Mouse (Mus musculus): ENCODE data around the gene Rps21.
"Not testable (repeated sequence)": the region's sequence is repeated elsewhere in the genome, so short reads cannot be mapped to it uniquely, and the experiment has no call there.

Gene Rps21

DNA sequence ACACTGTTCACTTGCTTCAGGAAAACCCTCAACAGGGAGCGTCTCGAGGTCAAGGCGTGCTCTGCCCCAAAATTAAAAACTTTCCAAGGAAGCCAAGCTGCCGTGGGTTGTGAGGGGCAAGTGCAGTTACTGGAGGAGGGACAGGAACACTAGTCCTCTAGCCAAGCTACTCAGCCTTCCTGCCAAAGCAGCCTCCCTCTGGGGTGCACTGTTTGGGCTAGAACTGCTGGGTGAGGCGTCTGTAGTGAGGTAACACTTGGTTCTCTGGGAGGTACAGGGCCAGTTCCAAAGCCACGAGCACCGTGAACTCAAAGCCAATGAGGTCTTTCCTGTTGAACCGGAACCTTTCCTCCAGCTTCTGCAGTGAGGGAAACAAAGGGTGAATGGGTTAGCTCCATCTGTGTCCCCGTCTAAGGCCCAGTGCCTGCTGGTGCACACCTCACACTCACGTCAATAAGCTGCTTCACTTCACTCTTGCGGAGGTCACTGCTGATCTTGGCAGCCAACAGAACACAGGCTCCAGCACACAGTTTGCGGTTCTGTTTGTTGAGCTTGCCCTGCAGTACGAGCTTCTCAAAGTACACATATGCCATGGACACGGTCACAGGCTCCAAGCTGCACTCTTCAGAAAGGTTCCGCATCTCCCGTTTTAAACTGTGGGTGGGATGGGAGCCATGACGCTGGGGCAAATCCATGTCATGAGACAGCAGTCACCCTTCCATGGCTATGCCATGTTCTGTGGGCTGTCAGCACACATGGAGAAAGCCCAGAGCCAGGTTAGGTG is 2.8 kb downstream of the Rps21 start:
- DNase-seq (ENCODE audit: low spot score), result not testable (repeated sequence)

DNA sequence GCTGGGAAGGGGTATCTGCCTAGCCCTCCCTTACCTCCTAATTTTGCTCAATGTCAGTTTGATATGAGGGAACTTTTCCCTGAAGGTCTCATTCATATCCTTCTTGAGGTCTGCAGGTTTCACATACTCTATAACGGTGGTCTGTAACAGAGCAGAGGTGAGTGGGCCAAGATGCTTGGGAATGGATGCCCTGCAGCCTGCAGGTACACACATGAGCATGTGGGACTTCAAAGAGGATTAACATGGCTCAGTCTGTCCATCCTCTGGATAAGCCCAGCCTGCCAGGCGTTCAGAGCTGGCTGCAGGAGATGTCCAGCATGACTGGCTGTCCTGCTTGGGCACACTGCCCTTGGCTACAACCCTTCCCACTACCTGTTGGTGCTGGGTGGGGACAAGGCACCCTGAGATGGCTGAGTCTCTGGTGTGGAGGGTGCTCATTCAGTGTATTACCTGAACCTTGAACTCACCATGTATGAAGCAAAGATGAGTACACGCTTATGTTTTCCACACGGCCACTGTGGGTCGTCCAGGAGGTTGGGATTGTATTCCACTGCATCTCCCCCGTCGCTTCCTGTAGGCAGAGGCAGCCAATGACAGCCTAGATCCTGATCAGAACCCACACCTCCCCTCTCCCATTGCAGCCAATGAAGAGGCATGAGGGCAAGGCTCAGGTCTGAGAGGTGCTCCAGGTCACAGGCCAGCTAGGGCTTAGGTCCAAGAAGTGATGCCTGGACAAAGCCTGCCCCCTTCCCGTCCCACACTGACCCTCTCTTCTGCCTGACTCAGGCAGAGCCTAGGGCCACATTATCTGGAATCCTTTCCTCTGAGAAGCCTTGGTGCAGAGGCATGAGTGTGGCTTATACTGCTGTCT is 3.7 kb downstream of the Rps21 start:
- DNase-seq (ENCODE audit: low spot score), result no peak

DNA sequence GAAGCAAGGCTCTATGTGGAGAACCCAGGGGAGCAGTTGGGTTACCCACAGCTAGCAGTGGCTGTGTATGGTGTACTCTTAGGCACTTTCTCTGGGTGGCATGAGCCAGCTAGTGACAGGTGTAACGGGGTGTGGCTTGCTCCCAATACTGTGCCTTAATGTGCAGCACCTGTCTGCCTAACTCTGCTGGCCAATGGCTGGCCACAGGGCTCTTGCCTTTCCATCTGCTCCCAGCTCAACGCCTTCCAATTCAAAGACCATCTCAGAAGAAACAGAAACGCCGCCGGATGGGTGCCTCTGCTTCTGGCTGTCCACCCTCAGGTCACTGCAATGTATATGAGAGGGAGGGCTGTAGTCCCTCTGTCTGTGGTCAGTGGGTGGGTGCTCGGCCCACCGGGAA is 4.7 kb downstream of the Rps21 start:
- no peak for DNase-seq (ENCODE audit: low spot score)

DNA sequence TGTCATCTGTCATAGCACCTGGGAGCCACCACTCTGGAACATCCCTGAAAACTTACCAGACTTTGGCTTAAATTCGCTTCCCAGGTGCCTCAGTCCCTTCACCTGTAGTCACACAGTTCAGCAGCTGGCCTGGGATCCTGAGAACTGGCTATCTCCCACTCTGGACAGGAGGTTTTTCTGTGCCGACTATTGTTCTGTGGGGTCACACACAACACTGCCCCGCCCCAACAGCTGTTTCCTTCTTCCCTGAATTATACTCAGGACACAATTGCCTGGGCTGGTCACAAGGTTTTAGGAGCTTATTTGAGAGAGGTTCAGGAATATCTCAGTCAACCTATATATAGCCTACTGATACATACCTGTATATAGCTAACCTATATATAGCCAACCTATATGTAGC is 5.3 kb downstream of the Rps21 start:
- no peak for DNase-seq (ENCODE audit: low spot score)

DNA sequence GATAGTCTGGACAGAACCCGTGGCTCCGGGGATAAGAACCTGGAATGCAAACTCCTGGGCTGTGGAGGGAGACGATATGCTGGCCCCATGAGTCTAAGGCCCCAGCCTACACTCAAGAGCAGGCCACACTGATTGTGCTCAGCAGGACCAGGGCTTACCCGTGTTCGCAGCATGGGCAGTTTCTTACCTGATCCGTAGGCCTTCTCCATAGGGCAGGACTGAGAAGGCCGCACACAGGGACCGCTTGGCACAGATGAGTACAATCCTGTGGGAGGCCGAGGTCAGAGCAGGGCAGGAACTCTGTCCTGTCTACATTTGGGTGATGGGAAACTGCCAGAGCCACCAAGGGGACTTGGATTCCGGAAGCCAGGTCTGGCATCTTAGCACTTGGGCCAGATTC is 5.7 kb downstream of the Rps21 start:
- no peak for DNase-seq (ENCODE audit: low spot score)

DNA sequence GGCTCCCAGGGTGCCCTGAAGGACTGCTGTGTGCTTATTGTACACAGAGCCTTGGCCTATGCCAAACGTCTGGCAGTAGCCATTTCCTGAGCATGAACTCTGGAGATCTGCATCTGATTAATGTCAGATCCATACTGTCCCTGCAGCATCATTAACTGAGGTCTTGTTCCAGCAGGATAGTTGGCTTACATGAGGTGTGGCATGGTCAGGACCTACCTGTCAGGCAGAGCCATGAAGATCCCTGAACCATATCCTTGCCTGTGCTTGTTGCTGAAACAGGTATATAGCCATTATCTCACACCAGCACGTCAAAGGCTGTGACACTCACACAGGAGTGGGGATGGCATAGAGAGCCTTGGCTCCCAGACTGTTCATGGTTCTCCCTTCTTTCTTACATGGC is 10.8 kb downstream of the Rps21 start:
- DNase-seq (ENCODE audit: low spot score), result no peak

DNA sequence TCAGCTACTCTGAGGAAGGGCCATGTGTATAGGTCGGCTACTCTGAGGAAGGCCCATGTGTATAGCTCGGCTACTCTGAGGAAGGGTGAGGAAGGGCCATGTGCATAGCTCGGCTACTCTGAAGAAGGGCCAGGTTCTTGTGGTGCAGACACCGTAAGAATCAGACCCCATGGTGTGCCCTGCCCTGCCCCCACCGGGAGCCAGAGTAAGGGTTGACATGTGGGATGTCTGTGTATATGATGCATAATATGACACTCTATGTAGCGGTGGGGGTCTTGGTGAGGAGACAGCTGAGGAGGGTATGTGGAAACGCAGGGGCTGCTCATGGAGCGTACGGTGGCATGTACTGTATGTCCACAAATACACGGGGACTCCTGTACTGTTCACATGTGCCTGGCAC is 12.2 kb downstream of the Rps21 start:
- DNase-seq (ENCODE audit: low spot score), result no peak

DNA sequence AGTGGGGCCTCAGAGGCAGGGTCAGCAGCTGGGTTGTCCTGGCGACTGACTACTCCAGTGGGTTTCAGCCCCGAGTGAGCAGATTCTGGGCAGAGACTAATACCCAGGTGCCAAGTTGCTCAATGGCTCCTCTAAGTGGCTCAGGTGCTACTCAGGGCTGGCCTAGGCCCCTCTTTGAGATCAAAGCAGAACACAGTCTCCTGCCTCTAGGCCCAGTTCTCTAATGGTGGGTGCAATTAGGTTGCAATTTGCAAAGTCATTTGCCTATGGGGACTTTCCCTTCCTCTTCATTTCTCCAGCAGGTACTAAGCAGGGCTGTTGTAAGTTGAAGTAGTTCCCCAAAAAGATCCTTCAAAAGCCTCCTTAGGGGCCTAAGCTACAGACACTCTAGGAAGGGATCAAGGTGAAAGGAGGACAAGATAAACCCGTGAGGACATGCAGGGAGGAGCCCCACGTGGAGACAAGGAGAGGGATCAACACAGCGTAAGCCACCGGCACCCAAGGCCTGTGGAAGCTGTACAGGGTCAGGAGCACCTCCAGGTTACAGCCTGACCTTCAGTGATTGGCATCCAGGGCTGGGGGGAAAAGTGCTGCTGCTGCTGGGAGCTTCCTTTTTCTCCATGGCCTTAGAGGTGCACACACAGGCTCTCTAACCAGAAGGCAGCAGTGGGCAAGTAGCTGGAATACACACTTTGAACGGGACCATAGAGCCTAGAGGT is 13.5 kb downstream of the Rps21 start:
- DNase-seq (ENCODE audit: low spot score), result peak; percentile 56

DNA sequence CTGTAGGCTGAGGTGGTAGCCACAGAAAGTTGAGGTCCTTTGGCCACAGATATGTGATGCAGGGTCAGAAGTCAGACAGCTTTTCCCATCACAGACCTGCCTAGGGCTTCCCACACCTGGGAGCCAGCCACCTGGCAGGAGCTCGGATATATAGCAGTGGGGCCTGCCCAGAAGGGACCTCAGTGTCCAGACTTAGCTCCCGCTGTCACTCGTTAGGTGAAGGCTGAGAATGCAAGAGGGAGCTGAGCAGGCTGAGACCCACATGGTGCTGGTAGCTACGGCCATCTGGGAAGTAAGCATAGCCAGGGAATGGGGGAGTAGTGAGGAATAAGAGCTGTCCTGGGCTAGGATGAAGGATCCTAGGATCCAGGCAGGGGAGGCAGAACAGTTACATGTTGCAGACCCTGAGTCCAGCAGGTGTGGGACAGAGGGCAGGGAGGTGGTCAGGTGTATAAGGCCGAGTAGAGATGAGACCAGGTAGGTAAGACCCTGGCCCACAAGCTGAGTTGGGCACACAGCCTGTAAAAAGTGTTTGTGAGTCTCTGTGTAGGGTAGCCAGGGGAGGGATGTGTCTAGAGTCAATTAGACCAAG is 14.7 kb downstream of the Rps21 start:
- DNase-seq (ENCODE audit: low spot score), result no peak

DNA sequence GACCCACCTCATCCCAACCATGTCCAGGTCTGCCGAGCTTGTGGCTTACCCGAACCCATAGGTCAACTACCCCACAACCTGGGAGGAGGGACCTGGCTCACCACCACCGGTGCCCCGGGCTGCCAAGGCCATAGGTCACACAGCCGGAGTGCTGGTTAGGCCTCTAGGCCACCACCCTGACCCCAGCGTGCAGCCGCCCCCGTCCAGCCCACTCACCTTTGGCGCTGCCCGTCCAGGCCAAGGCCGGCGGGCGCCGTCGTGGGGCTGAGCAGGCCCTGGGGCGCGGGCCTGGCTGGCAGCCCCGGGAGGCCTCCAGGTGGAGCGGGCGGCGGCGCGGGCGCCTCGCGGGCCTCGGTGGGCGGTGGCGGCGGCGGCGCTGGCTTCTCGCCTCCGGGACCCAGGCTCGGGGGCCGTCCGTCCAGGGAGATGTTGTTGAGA is 15.7 kb downstream of the Rps21 start:
- DNase-seq (ENCODE audit: low spot score), result no peak

DNA sequence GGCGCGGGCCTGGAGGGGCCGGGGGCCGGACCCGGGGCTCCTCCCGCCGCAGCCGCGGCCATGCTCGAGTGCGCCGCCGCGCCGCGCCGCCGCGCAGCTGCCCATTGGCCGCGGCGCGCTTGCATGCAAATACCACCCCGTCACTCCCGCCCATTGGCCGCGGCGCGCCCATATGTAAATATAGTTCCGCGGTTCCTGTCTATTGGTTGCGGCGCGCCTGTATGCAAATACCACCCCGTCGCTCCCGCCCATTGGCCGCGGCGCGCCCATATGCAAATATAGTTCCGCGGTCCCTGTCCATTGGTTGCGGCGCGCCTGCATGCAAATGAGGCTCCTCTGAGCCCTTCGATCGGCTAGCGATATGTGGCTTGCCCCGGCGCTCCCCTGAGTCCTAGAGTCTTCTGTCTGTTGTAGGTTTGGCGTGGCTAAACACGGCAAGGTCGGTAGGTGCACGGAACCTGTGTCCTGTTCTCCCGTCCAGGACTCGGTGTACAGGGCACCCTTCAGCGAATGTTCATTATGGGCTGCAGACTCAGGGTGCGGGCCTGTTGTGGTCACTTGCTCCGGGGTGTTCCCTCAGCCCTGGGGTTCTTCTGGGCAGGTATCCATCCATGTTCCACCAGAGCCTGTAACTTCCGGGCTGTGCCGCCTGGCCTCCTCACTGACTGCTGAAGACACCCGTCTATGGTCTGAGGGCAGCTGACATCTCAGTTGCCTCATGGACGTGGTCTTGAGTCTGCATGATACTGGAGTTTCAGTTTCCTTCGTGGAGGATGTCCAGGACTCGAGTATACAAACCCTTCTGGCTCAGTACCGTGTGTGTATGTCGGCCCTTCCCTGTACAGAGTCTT is 16.4 kb downstream of the Rps21 start, which contains the start of gene Cables2:
Gene Cables2, minus strand, starts transcription at position 103 of the 851 bp plus-strand sequence.
- peak; percentile 95 for DNase-seq (ENCODE audit: low spot score)

DNA sequence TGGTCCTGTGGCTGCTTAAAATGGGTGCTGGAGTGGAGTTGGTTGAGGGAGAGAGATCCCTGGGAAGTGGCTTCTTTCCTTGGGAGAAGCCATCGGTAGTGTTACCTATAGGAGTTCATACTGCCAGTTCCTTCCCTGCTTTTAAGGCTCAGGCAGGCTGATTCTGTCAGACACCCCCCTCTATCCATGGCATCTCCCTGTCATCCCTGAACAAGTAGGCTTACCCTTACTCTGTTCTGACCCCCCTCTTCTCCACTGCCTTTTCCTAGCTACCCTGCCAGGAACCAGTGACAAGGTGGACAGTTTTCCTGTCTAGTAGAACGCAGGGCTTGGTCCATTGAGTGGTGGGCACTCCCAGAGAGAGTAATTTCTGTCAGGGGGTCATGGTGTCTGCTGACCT is 17.3 kb downstream of the Rps21 start:
- no peak for DNase-seq (ENCODE audit: low spot score)

DNA sequence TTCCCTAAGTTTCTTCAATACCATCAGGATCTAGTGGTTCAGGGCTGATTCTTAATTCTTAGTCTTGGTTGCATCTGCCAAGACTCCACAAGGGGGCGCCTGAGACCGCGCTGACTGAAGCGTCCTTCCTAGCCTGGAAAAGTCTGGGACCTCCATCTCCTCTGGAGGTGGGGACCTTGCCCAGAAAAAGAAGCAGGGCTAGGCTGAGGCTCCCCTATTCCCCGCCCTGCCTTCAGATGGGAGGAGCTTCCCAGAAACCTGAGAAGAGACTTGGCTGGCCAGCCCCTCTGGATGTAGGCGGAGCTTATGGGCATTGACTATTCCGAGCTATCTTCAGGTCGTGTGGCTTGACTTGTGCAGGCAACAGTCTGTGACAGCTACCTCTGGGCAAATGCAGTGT is 18.7 kb downstream of the Rps21 start:
- DNase-seq (ENCODE audit: low spot score), result peak; percentile 86

DNA sequence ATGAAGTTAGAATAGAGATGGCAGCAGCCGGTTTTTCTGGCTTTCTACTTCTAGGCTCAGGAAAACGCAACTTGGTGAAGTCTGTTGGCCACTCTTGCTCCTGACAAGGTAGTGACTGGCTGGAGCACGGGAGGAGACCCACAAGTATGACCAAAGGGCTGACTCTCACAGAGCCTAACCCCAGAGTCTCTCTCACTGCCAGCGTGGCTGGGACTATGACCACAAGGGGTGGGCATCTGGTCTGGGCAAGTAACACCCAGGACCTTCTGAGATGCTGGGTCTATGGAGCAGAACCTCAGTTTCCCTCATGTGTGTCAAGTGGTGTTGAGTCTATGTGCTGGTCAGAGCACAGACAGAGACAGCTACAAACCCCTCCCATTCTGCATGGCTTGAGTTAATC is 19.2 kb downstream of the Rps21 start:
- no peak for DNase-seq (ENCODE audit: low spot score)

DNA sequence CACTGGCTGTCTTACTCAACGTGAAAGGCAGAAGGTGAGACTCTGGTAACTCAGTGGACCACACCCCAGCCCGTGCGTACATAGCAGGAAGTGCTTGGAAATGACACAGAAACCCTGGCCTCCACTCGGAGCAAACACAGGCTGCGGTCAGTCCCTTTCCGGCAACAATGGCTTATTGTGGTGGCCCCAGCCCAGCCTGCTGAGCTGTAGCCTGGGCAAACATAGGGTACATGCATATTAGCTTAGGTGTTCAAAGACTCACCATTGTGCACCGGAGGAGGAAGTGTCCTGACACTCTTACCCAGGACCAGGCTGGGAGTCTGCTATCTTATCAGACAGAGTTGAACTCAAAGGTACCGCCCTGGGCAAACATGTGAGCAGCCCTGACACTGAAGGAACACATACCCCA is 19.7 kb downstream of the Rps21 start:
- DNase-seq (ENCODE audit: low spot score), result peak; percentile 72

DNA sequence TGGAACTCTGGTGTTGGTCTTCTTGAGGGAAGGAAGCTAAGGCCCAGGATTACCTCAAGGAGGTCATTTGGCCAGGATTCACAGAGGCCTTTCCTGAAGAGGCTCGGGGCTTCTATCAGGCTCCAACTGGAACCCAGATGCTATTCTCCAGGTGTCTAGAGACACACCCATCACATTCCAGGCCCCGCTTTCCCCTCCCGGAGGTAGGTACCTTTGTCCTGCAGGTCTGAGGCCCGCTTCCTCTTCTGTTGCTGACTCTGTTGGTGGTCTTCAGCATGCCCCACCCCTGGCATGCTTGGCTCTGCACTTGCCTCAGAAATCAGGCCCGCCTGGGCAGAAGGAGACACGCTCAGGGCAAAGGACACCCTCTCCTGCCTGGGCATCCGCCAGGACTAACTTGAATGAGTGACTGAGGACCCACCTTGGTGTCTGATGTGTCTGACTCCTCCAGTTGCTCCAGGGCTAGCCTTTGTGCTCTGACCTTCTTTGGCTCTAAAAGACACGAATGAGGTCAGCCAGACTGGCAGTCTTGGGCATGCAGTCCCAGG is 20.7 kb downstream of the Rps21 start:
- no peak for DNase-seq (ENCODE audit: low spot score)

DNA sequence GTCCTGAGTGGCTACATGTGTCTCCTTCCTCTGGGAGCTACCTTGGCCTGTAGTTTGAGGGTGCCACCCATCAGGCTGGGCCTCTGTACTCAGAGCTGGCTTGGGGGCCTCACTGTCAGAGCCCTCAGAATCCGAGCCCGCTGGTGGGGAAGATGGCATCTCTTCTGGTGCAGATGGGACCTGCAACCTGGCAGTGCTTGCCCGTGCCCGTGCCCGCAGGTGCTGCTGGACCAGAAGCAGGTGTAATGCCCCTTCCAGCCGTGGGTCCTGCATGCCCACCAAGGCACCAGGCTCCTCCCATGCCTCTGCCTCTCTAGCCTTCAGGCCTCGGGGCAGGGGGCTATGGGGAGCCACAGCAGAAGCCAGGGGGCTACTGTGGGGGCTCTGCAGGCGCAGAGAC is 22.1 kb downstream of the Rps21 start:
- no peak for DNase-seq (ENCODE audit: low spot score)

DNA sequence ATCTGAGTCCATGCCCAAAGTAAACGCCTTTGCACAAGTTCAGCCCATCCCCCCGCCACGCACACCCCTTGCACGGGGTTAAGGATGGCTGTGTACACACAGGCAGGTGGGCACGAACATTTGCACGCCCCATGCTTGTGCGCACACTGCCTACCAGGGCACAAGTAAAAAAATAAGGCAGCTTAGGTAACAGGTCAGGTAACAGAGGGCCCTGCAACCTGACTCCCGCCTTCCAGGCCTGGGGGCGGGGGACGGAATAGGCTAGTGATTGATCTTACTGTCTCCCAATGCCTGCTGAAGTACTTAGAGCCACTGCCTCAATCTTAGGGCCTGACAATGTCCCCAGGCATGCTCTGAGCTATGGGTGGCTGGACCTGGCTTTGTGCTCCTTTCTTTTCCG is 31.8 kb downstream of the Rps21 start:
- DNase-seq (ENCODE audit: low spot score), result no peak

DNA sequence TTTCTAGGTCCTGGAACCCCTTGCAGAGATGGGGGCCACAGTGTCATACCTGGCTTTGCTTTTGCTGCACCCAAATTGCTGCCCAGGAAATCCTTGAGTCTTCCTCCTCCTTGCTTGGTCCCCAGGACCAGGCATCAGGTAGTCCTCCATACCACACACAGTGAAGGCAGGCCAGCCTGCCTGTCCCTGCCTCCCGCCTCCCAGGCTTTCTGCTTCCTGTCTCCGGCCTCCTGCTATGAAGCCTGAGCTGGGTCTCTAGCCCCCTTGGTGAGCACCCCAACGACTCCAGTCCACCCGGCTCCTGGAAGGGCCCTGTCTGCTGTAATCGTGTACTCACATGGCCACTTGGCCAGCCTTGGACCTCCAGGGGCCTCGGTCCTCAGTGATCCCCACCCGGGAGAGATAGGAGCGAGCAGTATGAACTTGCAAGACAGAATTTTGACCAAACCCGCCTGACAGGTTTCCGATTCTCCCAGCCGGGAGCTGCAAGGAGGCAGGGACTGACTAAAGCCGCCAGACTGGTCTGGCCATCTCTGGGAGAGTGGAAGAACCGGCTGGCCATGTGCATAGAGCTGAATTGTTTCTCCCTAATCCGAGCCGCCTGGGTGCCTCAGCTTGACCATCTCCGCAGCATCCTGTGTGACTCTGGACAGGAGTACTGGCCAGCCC is 32.4 kb downstream of the Rps21 start, which contains the start of gene Rbbp8nl:
Gene Rbbp8nl, minus strand, starts transcription at position 440 of the 669 bp plus-strand sequence.
- DNase-seq (ENCODE audit: low spot score), result peak; percentile 85

DNA sequence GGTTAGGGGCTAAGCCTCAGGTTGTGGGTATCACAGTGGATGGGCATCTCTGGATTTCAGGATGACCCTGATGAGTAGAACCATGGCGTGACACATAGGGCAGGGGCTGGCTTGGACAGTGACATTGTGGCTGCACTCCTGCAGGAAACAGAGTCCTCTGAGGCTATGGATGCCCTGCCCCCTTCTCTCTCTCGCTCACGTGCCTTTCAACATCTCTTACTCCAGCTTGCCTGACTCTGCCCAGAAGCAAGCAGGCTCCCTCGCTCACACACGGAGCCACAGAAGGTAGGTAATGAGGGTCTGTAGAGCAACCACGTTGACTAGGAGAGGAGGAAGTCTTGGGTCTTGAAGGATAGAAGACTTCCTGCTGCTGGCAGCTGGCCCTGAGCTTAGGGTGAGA is 33.3 kb downstream of the Rps21 start:
- no peak for DNase-seq (ENCODE audit: low spot score)

Data from lung, postnatal 25 days (tissue).